Mouse (Mus musculus) CH12.LX (cell line): Measurements from ENCODE around the gene Ppp1r11. TPM values are rescaled to one million over a fixed set of nuclear protein-coding genes. Genes with fewer than 3 reads are reported as not detected.

Experiments used
- DNase-seq: peaks from one replicate; pipeline ENCODE4 v3.0.0-alpha.2; 2013; ENCODE audit errors: extremely low read depth
- H3K27ac ChIP-seq: 2 replicates; pipeline ENCODE4 v1.5.1; 2012; ENCODE audit warnings: low read depth, mild to moderate bottlenecking, control low read depth, moderate library complexity; ENCODE audit not compliant: insufficient read depth
- H3K27me3 ChIP-seq: replicated peaks from 2 replicates; pipeline ENCODE3; 2012; ENCODE audit warnings: inconsistent platforms
- H3K36me3 ChIP-seq, 2 experiments: replicated peaks in 1 of 2; 2 replicates each; pipeline versions ENCODE3 to v1.6.1; 2012; ENCODE audit warnings: inconsistent platforms in 1 of 2, low read length in 1 of 2, mild to moderate bottlenecking in 1 of 2, mixed read lengths in 1 of 2, moderate library complexity in 1 of 2; ENCODE audit not compliant: control insufficient read depth in 1 of 2, insufficient read depth in 1 of 2
- H3K4me1 ChIP-seq, 2 experiments: 2 replicates each; pipeline ENCODE4 v1.6.1; 2012; ENCODE audit warnings: inconsistent platforms in 1 of 2, moderate library complexity in 1 of 2; ENCODE audit not compliant: insufficient read depth in 2 of 2, control insufficient read depth in 1 of 2
- H3K4me2 ChIP-seq: 2 replicates; pipeline ENCODE4 v1.6.1; 2012; ENCODE audit warnings: low read depth, mild to moderate bottlenecking, control low read depth; ENCODE audit not compliant: poor library complexity, insufficient read depth, severe bottlenecking
- H3K4me3 ChIP-seq, 3 experiments: fragments of 150-350 bp in 1 of 3; sonication (generic) in 1 of 3; replicated peaks in 1 of 3; 2 replicates each; pipeline versions ENCODE3 to v1.5.1; 2011 to 2012; ENCODE audit warnings: low read depth in 2 of 3, low read length in 2 of 3, mild to moderate bottlenecking in 2 of 3, moderate library complexity in 2 of 3, control low read depth in 1 of 3, improper control_type of control experiment in 1 of 3, inconsistent platforms in 1 of 3, mixed read lengths in 1 of 3; ENCODE audit not compliant: poor library complexity in 1 of 3
- H3K79me2 ChIP-seq: replicated peaks from 2 replicates; pipeline ENCODE4 v1.6.1; 2012; ENCODE audit warnings: mild to moderate bottlenecking, moderate library complexity; ENCODE audit not compliant: control insufficient read depth, poor library complexity, insufficient read depth, severe bottlenecking; ENCODE audit errors: extremely low read depth
- H3K9ac ChIP-seq: 2 replicates; pipeline ENCODE4 v1.6.1; 2012; ENCODE audit warnings: low read depth, mild to moderate bottlenecking, control low read depth, moderate library complexity; ENCODE audit not compliant: insufficient read depth
- H3K9me3 ChIP-seq: replicated peaks from 2 replicates; pipeline ENCODE3; 2012; ENCODE audit warnings: low read length, inconsistent platforms, mixed read lengths
- BHLHE40 ChIP-seq: IDR thresholded peaks from 2 replicates; pipeline ENCODE4 v1.6.1; 2011; ENCODE audit warnings: mild to moderate bottlenecking, low read depth, low read length, improper control_type of control experiment
- ELF1 ChIP-seq: IDR thresholded peaks from 2 replicates; pipeline ENCODE4 v1.6.1; 2014; ENCODE audit warnings: low read depth, mild to moderate bottlenecking, inconsistent platforms, low read length, improper control_type of control experiment
- GABPA ChIP-seq: IDR thresholded peaks from 2 replicates; pipeline ENCODE4 v1.6.1; 2012; ENCODE audit warnings: low read depth, low read length, improper control_type of control experiment, inconsistent platforms; ENCODE audit not compliant: insufficient replicate concordance
- HCFC1 ChIP-seq: IDR thresholded peaks from 2 replicates; pipeline ENCODE4 v1.6.1; 2012; ENCODE audit warnings: low read depth, mild to moderate bottlenecking, inconsistent platforms, low read length, improper control_type of control experiment
- MAFK ChIP-seq: IDR thresholded peaks from 2 replicates; pipeline ENCODE4 v1.6.1; 2011; ENCODE audit warnings: low read length, improper control_type of control experiment; ENCODE audit not compliant: insufficient replicate concordance
- MAX ChIP-seq: IDR thresholded peaks from 2 replicates; pipeline ENCODE4 v1.6.1; 2011; ENCODE audit warnings: low read length, improper control_type of control experiment
- MAZ ChIP-seq: IDR thresholded peaks from 2 replicates; pipeline ENCODE4 v1.6.1; 2012; ENCODE audit warnings: low read depth, mild to moderate bottlenecking, inconsistent platforms, low read length, improper control_type of control experiment, moderate library complexity
- MEF2A ChIP-seq: IDR thresholded peaks from 2 replicates; pipeline ENCODE4 v1.6.1; 2014; ENCODE audit warnings: low read depth, mild to moderate bottlenecking, inconsistent platforms, low read length, improper control_type of control experiment, borderline replicate concordance
- MXI1 ChIP-seq: IDR thresholded peaks from 2 replicates; pipeline ENCODE4 v1.6.1; 2011; ENCODE audit warnings: mild to moderate bottlenecking, low read depth, low read length, improper control_type of control experiment
- MYC ChIP-seq: IDR thresholded peaks from 2 replicates; pipeline ENCODE4 v1.6.1; 2011; ENCODE audit warnings: low read depth, mild to moderate bottlenecking, improper control_type of control experiment, low read length
- NELFE ChIP-seq: IDR thresholded peaks from 2 replicates; pipeline ENCODE4 v1.6.1; 2011; ENCODE audit warnings: low read depth, low read length, improper control_type of control experiment
- NRF1 ChIP-seq: IDR thresholded peaks from 2 replicates; pipeline ENCODE4 v1.6.1; 2014; ENCODE audit warnings: low read depth, mild to moderate bottlenecking, inconsistent platforms, low read length, improper control_type of control experiment, moderate library complexity
- POLR2A ChIP-seq: IDR thresholded peaks from 2 replicates; pipeline ENCODE4 v1.6.1; 2011; ENCODE audit warnings: low read depth, mild to moderate bottlenecking, improper control_type of control experiment, low read length
- POLR2AphosphoS2 ChIP-seq: IDR thresholded peaks from 2 replicates; pipeline ENCODE4 v1.6.1; 2011; ENCODE audit warnings: low read depth, low read length, improper control_type of control experiment
- RCOR1 ChIP-seq: conservative IDR thresholded peaks from 2 replicates; pipeline ENCODE4 v1.6.1; 2012; ENCODE audit warnings: low read depth, mild to moderate bottlenecking, inconsistent platforms, low read length, improper control_type of control experiment
- TBP ChIP-seq: conservative IDR thresholded peaks from 2 replicates; pipeline ENCODE4 v1.6.1; 2011; ENCODE audit warnings: low read depth, low read length, improper control_type of control experiment
- UBTF ChIP-seq: IDR thresholded peaks from 2 replicates; pipeline ENCODE4 v1.6.1; 2012; ENCODE audit warnings: low read depth, mild to moderate bottlenecking, inconsistent platforms, low read length, improper control_type of control experiment, moderate library complexity
- USF1 ChIP-seq: IDR thresholded peaks from 2 replicates; pipeline ENCODE4 v1.6.1; 2014; ENCODE audit warnings: low read depth, mild to moderate bottlenecking, inconsistent platforms, low read length, improper control_type of control experiment
- ZC3H11A ChIP-seq: IDR thresholded peaks from 2 replicates; pipeline ENCODE4 v1.6.1; 2012; ENCODE audit warnings: low read depth, mild to moderate bottlenecking, inconsistent platforms, low read length, improper control_type of control experiment
- ZKSCAN1 ChIP-seq: IDR thresholded peaks from 2 replicates; pipeline ENCODE4 v1.6.1; 2012; ENCODE audit warnings: low read depth, inconsistent platforms, low read length, improper control_type of control experiment, borderline replicate concordance
- ZMIZ1 ChIP-seq: IDR thresholded peaks from 2 replicates; pipeline ENCODE4 v1.6.1; 2012; ENCODE audit warnings: low read depth, mild to moderate bottlenecking, inconsistent platforms, low read length, improper control_type of control experiment
- dilution Hi-C: fragments of 300-500 bp; cut with MboI; formaldehyde crosslinking; loops from 2 replicates; pipeline ENCODE4 v1.14.3; 2020; ENCODE audit warnings: low sequenced_read_pairs; ENCODE audit not compliant: extremely low pct_unique_long_range_greater_than_20kb, extremely low pct_ligation_motif_present
- in situ Hi-C: fragments of 300-500 bp; cut with MboI; formaldehyde crosslinking; loops from 3 replicates; pipeline ENCODE4 v1.14.3; 2019; ENCODE audit warnings: low sequenced_read_pairs, low pct_ligation_motif_present, low pct_unique_long_range_greater_than_20kb, mixed read lengths
- polyA plus RNA-seq: library from polyadenylated mRNA; unstranded; fragments of >175 nt; gene quantifications from 2 replicates; pipeline ENCODE4 v1.2.1, GENCODE M21; 2012; ENCODE audit warnings: low read depth; ENCODE audit not compliant: insufficient read length
- total RNA-seq, 2 experiments: library from RNA; depleted of rRNA; stranded (reverse); fragments of 300-350 nt in 1 of 2; fragments of >200 nt in 1 of 2; gene quantifications; 2 replicates each; pipeline ENCODE4 v1.2.3; 2012 to 2014

Ppp1r11 gene
- total and polyA plus RNA-seq, 3 experiments: 120 to 238 (median 209) TPM

- DNase-seq: no peak
- H3K4me3 ChIP-seq: no peak within 1 kb of the TSS
- no peak within 1 kb of the TSS for H3K4me2 ChIP-seq
- H3K9ac ChIP-seq: no peak within 1 kb of the TSS
- dilution Hi-C loops: no loop called here
- no peaks in the 10 kb centered on the region for H3K36me3 ChIP-seq
- H3K27ac ChIP-seq: no peak within 1 kb of the TSS
- H3K9me3 ChIP-seq: no peaks in the 10 kb centered on the region
- no peaks in the 10 kb centered on the region for H3K4me1 ChIP-seq
- in situ Hi-C loops: no loop called here
- H3K27me3 ChIP-seq: no peaks in the 10 kb centered on the region
- TF ChIP-seq POLR2A: no peak
- no peak for TF ChIP-seq USF1
- TF ChIP-seq ZC3H11A: no peak
- TF ChIP-seq RCOR1: no peak
- no peak for TF ChIP-seq MAX
- TF ChIP-seq TBP: no peak
- TF ChIP-seq NRF1: no peak
- TF ChIP-seq MEF2A: no peak
- no peak for TF ChIP-seq MAFK
- TF ChIP-seq HCFC1: no peak
- no peak for TF ChIP-seq MXI1
- TF ChIP-seq ELF1: no peak
- TF ChIP-seq GABPA: no peak
- no peak for TF ChIP-seq NELFE
- no peak for TF ChIP-seq POLR2AphosphoS2
- TF ChIP-seq BHLHE40: no peak
- TF ChIP-seq ZKSCAN1: no peak
- TF ChIP-seq MYC: no peak
- TF ChIP-seq, all 38 proteins: peak for 0
- H3K79me2 ChIP-seq: no peaks in the 10 kb centered on the region
These were observed 29.8 kb upstream of the Ppp1r11 start, which contains the start of gene 2410137M14Rik for GRCm38 (mm10) chr17:36981221-36981813. 2410137M14Rik (minus strand) TSS chr17:36981237.

- H3K27ac ChIP-seq: no peak overlapping the region
- no peak overlapping the region for H3K4me2 ChIP-seq
- H3K4me3 ChIP-seq: no peak overlapping the region
- H3K79me2 ChIP-seq: no peaks in the 10 kb centered on the region
- no peaks in the 10 kb centered on the region for H3K27me3 ChIP-seq
- H3K36me3 ChIP-seq: no peaks in the 10 kb centered on the region
- no peak overlapping the region for H3K9ac ChIP-seq
- DNase-seq: no peak
- dilution Hi-C loops (no loop called here), in situ Hi-C loops (no loop called here)
- peaks cover 0 to 9% of the 10 kb centered on the region in 2 experiments; a peak in 2 of 4 replicates for H3K4me1 ChIP-seq
- H3K9me3 ChIP-seq: no peaks in the 10 kb centered on the region
- no peak for TF ChIP-seq ZMIZ1
- no peak for TF ChIP-seq UBTF
- no peak for TF ChIP-seq MAZ
- no peak for TF ChIP-seq POLR2AphosphoS2
These were observed 21.8 kb upstream of the Ppp1r11 start for GRCm38 (mm10) chr17:36973271-36973787.
